Mouse (Mus musculus) hindlimb bud, embryonic 11.5 days (tissue): Measurements from ENCODE around the gene Lmntd2.

ENCODE experiments used
- DNase-seq: peaks from one replicate; pipeline ENCODE4 v3.0.0-alpha.2; 2012; ENCODE audit warnings: low read depth, low spot score; ENCODE audit errors: extremely low spot score

Lmntd2 gene

DNA sequence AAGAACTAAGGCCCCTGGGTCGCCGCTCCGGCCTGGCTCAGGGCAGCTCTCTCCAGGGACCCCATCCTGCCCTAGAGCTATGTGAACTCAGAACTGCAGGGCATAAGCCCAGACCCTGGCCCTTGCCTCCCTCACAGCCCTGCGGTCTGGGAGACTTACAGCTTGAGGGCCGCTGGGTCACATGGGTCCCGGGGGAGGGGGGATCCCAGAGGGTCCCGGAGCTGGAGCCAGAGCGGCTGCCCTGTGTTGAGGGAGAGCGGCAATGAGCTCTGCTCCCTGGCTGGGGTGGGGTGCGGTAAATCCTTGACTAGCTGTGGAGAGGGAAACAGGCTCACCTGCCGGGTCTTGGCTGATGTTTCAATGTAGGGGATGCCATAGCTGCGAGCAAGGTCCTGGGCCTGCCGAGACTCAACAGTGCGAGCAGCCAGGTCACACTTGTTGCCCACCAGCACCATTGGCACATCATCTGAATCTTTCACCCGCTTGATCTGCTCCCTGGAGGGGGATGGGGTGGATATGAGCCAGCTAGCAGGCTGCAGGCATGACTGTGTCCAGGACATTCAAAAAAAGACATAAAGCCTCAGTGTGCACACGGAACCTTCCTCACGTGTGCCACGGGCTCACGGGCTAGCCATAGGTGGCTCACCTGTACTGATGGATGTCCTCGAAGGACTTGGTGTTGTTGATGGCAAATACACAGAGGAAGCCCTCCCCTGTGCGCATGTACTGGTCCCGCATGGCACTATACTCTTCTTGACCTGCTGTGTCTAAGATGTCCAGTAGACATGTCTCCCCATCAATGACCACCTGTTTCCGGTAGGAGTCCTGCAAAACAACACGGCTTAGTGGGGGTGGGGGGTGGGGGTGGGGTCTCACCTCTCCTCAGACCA lies 21.8 kb downstream of the Lmntd2 start:
- DNase-seq: no peak

DNA sequence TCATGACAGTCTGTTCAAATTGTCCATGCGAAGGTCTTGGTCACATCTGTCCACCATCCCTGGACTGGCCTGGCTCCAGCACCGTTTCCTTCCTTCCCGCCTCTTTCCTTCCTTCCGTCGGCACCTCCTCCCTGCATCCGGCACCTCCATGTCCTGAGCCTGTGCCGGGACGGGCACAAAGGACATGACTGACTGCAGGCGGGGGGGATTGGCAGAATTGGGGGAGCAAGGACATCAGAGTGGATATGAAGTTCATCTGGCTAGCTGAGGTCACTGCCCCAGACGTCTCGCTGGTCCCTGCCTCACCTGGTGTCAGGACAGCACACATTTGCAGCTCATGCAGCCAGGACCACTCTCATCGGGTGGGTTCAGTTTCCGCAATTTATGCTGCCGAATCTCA lies 22.8 kb downstream of the Lmntd2 start:
- DNase-seq: no peak

GRCm38 (mm10) chr7:141190220-141190619 lies 23.7 kb downstream of the Lmntd2 start:
- DNase-seq: no peak

GRCm38 (mm10) chr7:141188733-141189132 lies 25.1 kb downstream of the Lmntd2 start:
- DNase-seq: no peak

DNA sequence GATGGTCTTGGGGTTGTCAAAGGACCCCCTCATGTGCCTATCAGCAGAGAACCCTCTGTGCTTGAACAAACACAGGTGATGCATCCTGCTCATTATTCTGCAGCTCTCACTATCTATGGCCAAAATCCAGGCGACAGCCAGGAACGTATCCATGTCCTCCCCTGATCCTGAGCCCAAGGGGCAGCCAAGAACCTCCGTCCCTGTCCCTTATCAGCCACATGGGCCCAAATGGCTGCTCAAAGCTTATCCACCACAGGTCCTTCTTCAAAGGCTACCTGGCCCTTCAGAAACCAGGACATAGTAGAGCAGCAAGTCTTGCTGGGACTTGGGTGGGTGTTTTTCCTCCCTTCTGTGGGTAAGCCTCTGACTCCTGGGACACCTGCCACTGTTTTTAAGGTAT lies 25.7 kb downstream of the Lmntd2 start:
- DNase-seq: no peak

DNA sequence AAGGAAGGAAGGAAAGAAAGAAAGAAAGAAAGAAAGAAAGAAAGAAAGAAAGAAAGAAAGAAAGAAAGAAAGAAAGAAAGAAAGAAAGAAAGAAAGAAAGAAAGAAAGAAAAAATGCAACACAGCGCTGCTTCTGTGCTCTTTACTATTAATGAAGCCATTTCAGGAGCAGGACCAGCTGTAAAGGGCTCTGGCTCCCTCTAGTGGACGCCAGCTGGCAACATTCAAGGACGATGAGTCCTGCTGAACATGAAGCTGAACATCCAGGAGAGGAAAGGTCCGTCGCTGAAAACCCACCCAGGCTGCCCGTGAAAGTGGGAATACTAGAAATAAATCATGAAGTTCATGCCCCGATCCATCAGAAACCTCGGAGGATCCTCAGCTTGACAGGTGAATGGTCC lies 37.7 kb downstream of the Lmntd2 start:
- peak; percentile 86 for DNase-seq

DNA sequence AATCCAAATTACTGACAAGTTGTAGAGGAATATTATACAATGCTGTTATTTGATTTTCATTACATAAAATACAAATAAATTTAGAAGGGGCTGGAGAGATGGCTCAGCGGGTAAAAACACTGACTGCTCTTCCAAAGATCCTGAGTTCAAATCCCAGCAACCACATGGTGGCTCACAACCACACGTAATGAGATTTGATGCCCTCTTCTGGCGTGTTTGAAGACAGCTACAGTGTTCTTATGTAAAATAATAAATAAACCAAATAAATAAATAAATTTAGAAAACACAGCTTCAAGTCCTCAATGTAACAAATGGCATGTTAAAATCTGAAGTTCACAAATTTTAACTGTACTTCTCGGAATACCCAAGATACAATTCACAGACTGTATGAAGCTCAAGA lies 38.8 kb downstream of the Lmntd2 start:
- no peak for DNase-seq

GRCm38 (mm10) chr7:141173323-141173850 lies 40.5 kb downstream of the Lmntd2 start:
- no peak for DNase-seq

GRCm38 (mm10) chr7:141172116-141173006 lies 41.5 kb downstream of the Lmntd2 start, which contains the start of gene Rnh1:
Rnh1 (minus strand) TSS chr7:141172857.
- DNase-seq: peak; percentile 94

DNA sequence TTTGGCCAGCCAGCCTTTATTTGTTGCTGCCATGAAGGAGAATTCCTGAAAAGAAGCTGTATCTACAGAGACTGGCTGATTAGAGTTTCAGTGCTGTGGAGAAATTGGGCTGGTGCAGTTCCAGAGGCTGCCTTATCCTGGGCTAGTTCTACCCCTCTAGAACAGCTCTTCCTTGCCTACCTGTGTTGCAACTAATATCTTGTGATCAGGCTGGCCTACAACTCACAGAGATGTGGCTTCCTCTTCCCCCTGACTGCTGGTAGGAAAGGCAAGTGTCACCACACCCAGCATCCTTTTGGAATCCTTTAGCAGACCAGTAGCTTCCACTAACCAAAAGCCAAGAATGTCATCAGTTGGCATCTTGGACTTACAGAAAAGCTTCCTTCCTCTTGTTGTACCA lies 44.0 kb downstream of the Lmntd2 start:
- no peak for DNase-seq

DNA sequence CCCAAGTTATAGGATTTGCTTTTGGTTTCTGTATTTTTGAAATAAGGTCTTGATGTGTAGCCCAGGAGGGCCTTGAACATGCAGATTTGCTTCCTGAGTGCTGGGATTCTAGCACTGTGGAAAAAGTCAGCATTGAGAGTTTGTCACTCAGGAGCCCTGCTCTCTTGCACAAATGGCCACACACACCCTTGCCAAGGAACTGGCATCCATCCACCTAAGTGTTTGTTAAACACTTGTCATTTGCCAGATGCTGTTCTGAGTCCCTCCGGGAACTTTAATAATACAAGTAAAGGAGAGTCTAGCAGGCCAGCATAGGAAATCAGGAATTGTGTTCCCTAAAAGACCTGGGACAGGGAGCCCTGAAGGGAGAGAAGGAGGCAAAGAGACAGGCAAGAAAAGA lies 44.6 kb downstream of the Lmntd2 start:
- no peak for DNase-seq

GRCm38 (mm10) chr7:141168518-141168953 lies 45.3 kb downstream of the Lmntd2 start:
- no peak for DNase-seq

DNA sequence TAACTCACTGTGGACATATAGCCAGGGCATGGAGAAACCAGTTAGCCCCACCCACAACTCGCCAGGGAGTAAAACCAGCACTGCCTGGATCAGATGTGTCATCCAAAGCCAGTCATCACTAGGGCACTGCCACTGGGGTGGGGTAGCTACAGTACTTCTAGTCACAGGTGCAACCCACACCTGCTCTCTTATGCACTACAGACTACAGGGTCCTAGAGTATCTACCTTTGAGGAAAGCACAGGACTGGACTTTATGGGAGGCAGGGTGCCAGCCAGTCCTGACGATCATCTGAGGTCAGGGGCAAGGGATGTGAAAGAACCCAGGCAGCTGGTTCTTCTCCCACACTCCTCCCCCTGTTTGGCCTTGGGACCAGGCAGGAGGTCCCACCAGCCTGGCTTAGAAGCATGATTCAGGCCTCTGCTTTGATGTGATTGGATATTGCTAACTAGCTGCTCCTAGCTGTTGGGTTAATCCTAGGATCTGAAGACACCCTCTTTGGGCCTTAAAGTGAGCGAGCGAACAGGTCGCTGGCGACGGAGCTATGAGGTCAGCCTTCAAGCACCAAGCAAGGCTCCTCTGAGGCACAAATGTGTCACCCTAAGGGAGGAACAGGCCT lies 45.9 kb downstream of the Lmntd2 start:
- no peak for DNase-seq

- no peak for DNase-seq
These were observed 49.0 kb downstream of the Lmntd2 start for GRCm38 (mm10) chr7:141164850-141165249.

DNA sequence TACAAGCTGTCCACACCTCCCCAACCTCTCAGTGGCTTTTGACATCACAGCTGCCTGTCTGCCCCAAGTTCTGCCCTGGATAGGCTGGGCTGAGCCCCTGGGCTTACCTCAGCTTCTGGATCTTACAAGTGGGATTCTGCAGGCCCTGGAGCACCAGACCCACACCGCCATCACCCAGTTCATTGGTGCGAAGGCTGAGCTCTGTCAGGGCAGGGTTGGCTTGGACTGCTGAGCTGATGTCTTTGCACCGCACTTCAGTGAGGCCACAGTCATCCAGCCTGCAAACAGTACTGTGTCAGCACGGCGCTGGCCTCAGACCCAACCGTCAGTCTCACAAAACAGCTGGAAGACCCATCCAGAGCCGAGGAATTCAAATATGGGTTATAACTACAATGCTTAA lies 49.5 kb downstream of the Lmntd2 start:
- no peak for DNase-seq
